Mouse (Mus musculus): Measurements from ENCODE around the gene Mpz.

GRCm38 (mm10) chr1:171189046-171189445, 38.5 kb downstream of the Mpz start:
- TF ChIP-seq CTCF (IDR thresholded peaks at IDR 0.05; ENCODE audit: low read depth) (no peak), EP300 (IDR thresholded peaks at IDR 0.05; ENCODE audit: low read depth) (no peak)
